Mouse (Mus musculus) intestine, embryonic 15.5 days (tissue): ENCODE measurements around the gene Ube2cbp. TPM values are rescaled to one million over a fixed set of nuclear protein-coding genes. Genes with fewer than 3 reads are reported as not detected.
A peak's percentile ranks its signal among the peaks of the same experiment; 100 is the strongest.

Source experiments
- ATAC-seq: fragments of 200-750 bp; cut with Nextera tagmentation; 2 replicates; pipeline ENCODE4 v1.8.0; 2017; ENCODE audit warnings: moderate TSS enrichment, moderate library complexity
- H3K27ac ChIP-seq: fragments of 300-500 bp; sonication (generic); 2 replicates; pipeline ENCODE4 v1.5.1; 2015; ENCODE audit warnings: mild to moderate bottlenecking, inconsistent platforms
- H3K27me3 ChIP-seq: fragments of 300-500 bp; sonication (generic); replicated peaks from 2 replicates; pipeline ENCODE4 v1.6.1; 2015; ENCODE audit warnings: inconsistent platforms
- H3K36me3 ChIP-seq: fragments of 300-500 bp; sonication (generic); 2 replicates; pipeline ENCODE4 v1.6.1; 2015; ENCODE audit warnings: inconsistent platforms
- H3K4me1 ChIP-seq: fragments of 300-500 bp; sonication (generic); replicated peaks from 2 replicates; pipeline ENCODE4 v1.6.1; 2015; ENCODE audit warnings: inconsistent platforms
- H3K4me2 ChIP-seq: fragments of 300-500 bp; sonication (generic); replicated peaks from 2 replicates; pipeline ENCODE4 v1.6.1; 2015; ENCODE audit warnings: mild to moderate bottlenecking, inconsistent platforms
- H3K4me3 ChIP-seq: fragments of 300-500 bp; sonication (generic); replicated peaks from 2 replicates; pipeline ENCODE4 v1.5.1; 2015; ENCODE audit warnings: inconsistent platforms
- H3K9ac ChIP-seq: fragments of 300-500 bp; sonication (generic); 2 replicates; pipeline ENCODE4 v1.6.1; 2015; ENCODE audit warnings: inconsistent platforms
- H3K9me3 ChIP-seq: fragments of 300-500 bp; sonication (generic); 2 replicates; pipeline ENCODE4 v1.6.1; 2016; ENCODE audit warnings: inconsistent platforms
- WGBS: fragments of 180-500 bp; shearing (Covaris S2); methylation state at CpG from one replicate; pipeline ENCODE4 v1.1.7; 2015; 5-methylcytosine and 5-hydroxymethylcytosine counted together
- polyA plus RNA-seq: library from polyadenylated mRNA; unstranded; fragments of >200 nt; fragmentation: Nextera tagmentation; extraction: Ambion mirVana; gene quantifications from 2 replicates; pipeline ENCODE4 v1.2.1, GENCODE M21; 2015

The Ube2cbp gene
- polyA plus RNA-seq, 1 experiment from 2014 or later, result 5.1 TPM

DNA sequence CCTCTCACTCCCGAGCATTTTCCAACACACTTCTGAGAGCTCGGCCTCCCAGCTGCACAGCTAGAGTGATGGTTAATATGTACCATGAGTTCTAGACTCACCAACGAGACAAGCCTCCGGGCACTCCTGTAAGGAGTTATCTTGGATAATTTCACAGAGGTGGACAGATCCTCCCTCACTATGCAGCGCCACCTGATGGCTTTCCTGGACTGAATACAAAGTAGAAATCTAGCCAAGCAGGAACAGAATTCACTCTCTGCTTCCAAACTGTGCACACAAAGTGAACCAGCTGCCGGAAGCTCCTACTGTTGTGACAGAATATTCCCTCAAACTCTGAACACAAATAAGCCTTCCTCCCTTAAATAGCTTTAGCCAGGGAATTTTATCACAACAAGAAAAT, 69.0 kb downstream of the Ube2cbp start:
- Histone ChIP-seq H3K4me3 (no peak overlapping the region), H3K9me3 (no peaks in the 10 kb centered on the region), H3K27ac (no peak overlapping the region), H3K4me1 (no peaks in the 10 kb centered on the region; the same call in 1 of the 2 replicates), H3K27me3 (no peaks in the 10 kb centered on the region), H3K9ac (no peak overlapping the region), H3K36me3 (no peaks in the 10 kb centered on the region), H3K4me2 (no peak overlapping the region)
- ATAC-seq, result no peak
- 75% methylated on average over 6 of the region's 6 CpGs for WGBS

DNA sequence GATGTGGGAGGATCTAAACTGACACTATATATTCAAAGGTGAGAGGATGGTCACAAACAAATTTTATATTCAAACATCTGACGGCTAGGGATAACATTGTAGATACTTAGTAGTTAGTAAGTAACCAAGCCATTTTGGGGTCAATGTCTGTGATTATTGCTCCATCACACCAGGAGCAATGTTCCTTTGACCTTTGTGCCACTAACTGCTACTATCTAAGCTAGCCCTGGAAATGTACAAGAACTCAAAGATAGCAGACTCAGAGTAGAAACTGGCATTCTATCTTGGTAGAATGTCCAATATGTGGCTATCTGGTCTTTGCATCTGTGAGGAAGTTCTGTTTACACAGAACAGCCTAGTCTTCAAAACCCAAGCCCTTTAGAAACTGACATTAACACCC, 69.7 kb downstream of the Ube2cbp start:
- Histone ChIP-seq H3K27me3 (no peaks in the 10 kb centered on the region), H3K27ac (no peak overlapping the region), H3K9ac (no peak overlapping the region), H3K4me2 (no peak overlapping the region), H3K9me3 (no peaks in the 10 kb centered on the region), H3K4me3 (no peak overlapping the region), H3K36me3 (no peaks in the 10 kb centered on the region), H3K4me1 (no peaks in the 10 kb centered on the region; the same call in 1 of the 2 replicates)
- ATAC-seq, result peak; percentile 58; the same call in 1 of the 2 replicates
- 64% methylated on average over 1 of the region's 1 CpGs for WGBS

DNA sequence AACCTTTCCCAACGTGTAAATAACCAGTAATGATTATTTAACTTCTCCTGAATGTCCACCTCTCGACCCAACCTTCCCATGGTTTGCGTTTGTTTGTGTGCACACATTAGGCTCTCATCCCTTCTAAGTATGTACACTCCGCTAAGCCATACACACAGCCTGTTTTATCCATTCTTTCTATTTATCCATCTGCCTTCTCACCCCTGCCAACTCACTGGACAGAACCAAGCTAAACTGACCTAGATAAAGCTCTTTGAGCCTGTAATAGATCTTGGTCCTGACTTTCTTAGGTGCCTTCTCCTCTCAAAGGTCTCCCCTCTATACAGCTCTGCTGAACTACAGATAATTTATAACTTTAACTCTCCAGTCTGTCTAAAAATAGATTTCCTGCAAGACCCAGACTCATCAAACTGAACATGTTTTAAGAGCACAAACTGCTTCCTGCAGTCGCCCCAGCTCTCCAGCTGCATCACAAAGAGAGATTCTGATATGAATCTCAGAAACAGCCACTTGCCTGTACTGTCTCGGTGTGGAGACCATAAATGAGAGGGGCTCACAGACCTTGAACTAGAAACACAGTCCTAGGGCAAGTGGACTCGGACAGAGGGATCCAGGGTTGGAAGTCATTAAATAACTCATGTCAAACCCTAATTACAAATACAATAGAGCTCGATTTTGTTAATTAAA, 71.0 kb downstream of the Ube2cbp start:
- Histone ChIP-seq H3K9me3 (no peaks in the 10 kb centered on the region), H3K4me1 (peaks cover under 1% of the 10 kb centered on the region; the same call in 1 of the 2 replicates), H3K27ac (no peak overlapping the region), H3K4me3 (no peak overlapping the region), H3K36me3 (no peaks in the 10 kb centered on the region), H3K27me3 (no peaks in the 10 kb centered on the region), H3K9ac (no peak overlapping the region), H3K4me2 (no peak overlapping the region)
- 38% methylated on average over 8 of the region's 8 CpGs for WGBS
- no peak for ATAC-seq

DNA sequence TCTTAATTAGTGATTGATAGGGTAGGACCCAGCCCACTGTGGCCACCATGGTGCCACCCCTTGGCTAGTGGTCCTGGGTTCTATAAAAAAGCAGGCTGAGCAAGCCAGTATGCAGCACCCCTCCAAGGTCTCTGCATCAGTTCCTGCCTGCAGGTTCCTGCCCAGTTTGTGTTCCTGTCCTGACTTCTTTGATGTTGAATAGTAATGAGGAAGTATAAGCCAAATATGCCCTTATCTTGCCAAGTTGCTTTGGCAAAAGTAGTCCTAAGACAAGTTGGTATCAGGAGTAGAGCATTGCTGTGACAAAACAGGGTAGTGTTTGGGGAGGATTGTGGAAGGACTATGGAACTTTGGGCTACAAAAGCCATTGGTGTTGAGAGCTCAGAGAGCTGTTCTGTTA, 73.3 kb downstream of the Ube2cbp start:
- no peak for ATAC-seq
- no peak overlapping the region for H3K27ac ChIP-seq

DNA sequence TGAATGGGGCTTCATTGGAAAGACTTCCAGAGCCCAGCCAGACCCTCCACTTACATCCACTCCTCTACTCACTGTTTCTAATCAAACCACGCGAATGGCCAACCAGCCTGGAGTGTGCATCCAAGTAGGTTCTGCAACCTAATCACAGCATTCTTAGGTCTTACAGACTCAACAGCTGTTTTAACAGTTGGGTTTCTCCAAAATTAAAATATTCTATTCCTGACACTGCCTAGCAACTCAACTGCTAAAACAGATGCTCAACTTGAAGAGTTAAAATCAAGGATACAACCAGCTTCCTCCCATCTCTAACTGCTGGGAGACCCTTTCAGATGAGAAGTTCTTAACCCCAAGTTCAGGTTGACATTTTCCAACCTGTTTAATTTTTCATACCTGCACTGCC, 74.0 kb downstream of the Ube2cbp start:
- no peaks in the 10 kb centered on the region for H3K9me3 ChIP-seq
- no peak for ATAC-seq
- no peaks in the 10 kb centered on the region for H3K36me3 ChIP-seq
- H3K4me1 ChIP-seq, result peaks cover 3% of the 10 kb centered on the region; the same call in 1 of the 2 replicates
- H3K4me2 ChIP-seq, result no peak overlapping the region
- no peak overlapping the region for H3K9ac ChIP-seq
- WGBS, result 83% methylated on average over 2 of the region's 2 CpGs
- no peak overlapping the region for H3K27ac ChIP-seq
- no peaks in the 10 kb centered on the region for H3K27me3 ChIP-seq
- H3K4me3 ChIP-seq, result no peak overlapping the region

More for the DNA sequence above, 73.3 kb downstream of the Ube2cbp start:
- no peaks in the 10 kb centered on the region for H3K27me3 ChIP-seq
- H3K4me1 ChIP-seq, result peaks cover 3% of the 10 kb centered on the region; the same call in 1 of the 2 replicates
- H3K4me3 ChIP-seq, result no peak overlapping the region
- no peaks in the 10 kb centered on the region for H3K36me3 ChIP-seq
- H3K9me3 ChIP-seq, result no peaks in the 10 kb centered on the region
- H3K4me2 ChIP-seq, result no peak overlapping the region
- no peak overlapping the region for H3K9ac ChIP-seq

DNA sequence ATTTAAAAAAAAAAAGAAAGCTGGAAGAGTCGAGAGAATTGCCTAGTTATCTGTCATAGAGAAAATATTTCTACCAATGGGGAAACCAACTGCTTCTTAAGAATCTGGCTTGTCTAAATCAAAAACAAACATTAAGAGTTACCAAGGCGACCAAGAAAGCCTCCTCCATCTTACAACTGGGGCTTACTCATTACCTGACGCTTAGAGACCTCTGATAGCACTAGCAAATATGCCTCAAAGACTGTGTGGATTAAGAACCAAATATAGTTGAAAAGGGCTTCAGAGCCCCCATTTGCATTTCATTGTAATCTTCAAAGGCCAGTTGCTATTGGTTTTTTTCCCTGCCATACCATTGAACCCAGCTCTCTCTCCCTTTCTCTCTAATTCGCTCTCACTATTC, 76.2 kb downstream of the Ube2cbp start:
- Histone ChIP-seq H3K9me3 (no peaks in the 10 kb centered on the region), H3K36me3 (no peaks in the 10 kb centered on the region), H3K4me3 (no peak overlapping the region), H3K4me2 (no peak overlapping the region), H3K27me3 (no peaks in the 10 kb centered on the region), H3K27ac (no peak overlapping the region), H3K9ac (no peak overlapping the region), H3K4me1 (peaks cover 3% of the 10 kb centered on the region; the same call in 1 of the 2 replicates)
- ATAC-seq, result no peak
- WGBS, result 41% methylated on average over 4 of the region's 4 CpGs

DNA sequence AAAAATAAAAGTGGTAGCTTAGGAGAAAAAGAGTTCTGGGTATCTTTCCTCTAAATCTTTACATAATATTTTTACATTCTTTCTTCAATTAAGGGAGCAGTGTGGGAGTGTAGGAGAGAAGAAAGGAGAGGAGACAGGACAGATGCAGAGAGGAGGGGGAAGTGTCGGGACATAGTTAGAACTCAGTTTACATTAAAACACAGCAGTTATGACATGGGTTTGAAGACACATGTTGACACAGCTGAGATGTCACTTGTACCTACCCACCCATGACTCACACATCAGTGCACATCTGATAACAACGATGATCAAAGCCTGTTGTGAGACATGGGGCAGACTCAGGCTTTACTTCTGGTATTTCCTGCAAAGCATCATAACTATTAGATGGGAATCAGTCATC, 87.8 kb downstream of the Ube2cbp start:
- Histone ChIP-seq H3K4me2 (no peak overlapping the region), H3K36me3 (no peaks in the 10 kb centered on the region), H3K9ac (no peak overlapping the region), H3K27ac (no peak overlapping the region), H3K27me3 (no peaks in the 10 kb centered on the region), H3K9me3 (no peaks in the 10 kb centered on the region), H3K4me3 (no peak overlapping the region), H3K4me1 (no peaks in the 10 kb centered on the region)
- no peak for ATAC-seq
- WGBS, result 38% methylated on average over 2 of the region's 2 CpGs

DNA sequence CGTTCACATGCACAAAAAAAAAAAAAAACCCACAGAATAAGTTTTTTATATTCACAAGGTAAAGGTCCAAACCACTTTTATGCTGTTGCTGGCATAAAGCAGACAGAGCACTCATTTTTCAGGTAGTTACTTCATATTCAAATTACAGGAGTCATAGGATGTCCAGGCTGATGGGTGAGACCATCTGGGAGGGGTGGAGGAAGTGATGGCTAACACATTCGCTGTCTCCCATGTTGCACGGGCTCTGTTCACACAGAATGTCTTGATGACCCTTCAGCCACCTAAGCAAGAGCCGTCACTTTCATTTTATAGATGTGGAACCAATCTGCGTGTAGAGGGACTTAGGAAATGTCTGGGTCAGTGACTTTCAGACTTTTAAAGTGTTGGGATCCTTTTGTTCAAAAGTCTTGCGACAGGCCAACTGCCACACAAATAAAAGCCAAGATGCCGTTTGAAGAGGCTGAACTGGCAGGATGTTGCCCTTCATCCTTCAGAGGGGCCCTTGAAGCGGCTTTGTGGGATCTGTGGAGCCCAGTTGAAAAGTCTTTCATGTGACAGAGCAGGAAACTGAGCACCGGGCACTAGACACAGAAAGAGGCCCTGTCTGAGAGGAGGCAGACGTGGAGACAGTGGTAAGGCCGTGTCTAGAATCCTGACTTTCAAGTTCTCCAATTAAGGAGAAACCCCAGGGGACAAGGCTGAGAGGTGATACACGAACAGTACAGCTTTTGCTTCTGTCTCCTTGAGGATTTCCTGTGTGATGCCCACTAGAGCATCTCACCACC, 91.8 kb downstream of the Ube2cbp start:
- no peak overlapping the region for H3K9ac ChIP-seq
- no peaks in the 10 kb centered on the region for H3K9me3 ChIP-seq
- no peak overlapping the region for H3K4me3 ChIP-seq
- H3K4me2 ChIP-seq, result no peak overlapping the region
- H3K27me3 ChIP-seq, result no peaks in the 10 kb centered on the region
- WGBS, result 79% methylated on average over 12 of the region's 12 CpGs
- H3K27ac ChIP-seq, result no peak overlapping the region
- no peak for ATAC-seq
- H3K4me1 ChIP-seq, result no peaks in the 10 kb centered on the region
- H3K36me3 ChIP-seq, result no peaks in the 10 kb centered on the region

DNA sequence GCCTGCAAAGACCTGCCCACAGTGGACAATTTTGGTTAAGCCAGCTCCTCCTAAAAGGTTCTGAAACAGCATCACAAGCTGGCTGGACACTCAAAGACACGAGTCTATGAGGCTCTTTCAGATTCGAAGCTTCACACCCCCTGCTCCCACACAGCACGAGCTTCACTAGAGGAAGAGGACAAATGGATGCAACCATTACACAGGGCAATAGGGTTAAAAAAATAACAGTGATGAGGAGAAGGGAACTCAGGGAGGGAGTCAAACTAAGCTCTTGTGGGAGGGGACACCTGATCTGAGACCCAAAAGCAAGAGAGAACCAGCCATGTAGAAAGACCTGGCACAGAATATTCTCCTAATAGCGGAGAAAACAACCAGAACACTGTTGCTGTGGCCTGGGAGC, 95.5 kb downstream of the Ube2cbp start:
- ATAC-seq, result no peak

DNA sequence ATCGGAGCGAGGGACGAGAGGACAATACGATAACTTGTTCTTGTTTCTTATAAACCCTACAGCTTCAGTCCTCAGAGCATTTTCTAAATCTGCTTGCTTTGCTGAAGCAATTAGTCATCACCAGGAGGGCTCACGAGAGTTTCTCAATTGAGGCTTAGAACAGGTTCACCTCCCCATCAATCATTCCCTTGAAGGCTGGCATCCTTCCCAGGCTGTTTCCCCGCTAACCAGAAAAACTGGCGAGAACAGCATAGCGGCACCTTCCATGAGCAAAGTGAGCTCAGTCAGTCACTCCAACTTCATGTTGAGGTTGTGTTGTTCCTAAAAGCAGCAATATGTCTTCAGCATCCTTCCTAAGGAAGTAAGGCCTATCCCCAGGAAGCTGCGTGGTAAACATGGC, 104.2 kb downstream of the Ube2cbp start:
- Histone ChIP-seq H3K36me3 (no peaks in the 10 kb centered on the region), H3K4me1 (no peaks in the 10 kb centered on the region), H3K9me3 (no peaks in the 10 kb centered on the region), H3K27me3 (no peaks in the 10 kb centered on the region), H3K4me3 (no peak overlapping the region), H3K9ac (no peak overlapping the region), H3K27ac (no peak overlapping the region), H3K4me2 (no peak overlapping the region)
- WGBS, result 69% methylated on average over 9 of the region's 9 CpGs
- ATAC-seq, result no peak

More for the DNA sequence above, 95.5 kb downstream of the Ube2cbp start:
- Histone ChIP-seq H3K9ac (no peak overlapping the region), H3K4me2 (no peak overlapping the region), H3K27me3 (no peaks in the 10 kb centered on the region), H3K4me3 (no peak overlapping the region), H3K27ac (no peak overlapping the region), H3K36me3 (no peaks in the 10 kb centered on the region), H3K9me3 (no peaks in the 10 kb centered on the region), H3K4me1 (no peaks in the 10 kb centered on the region)
- WGBS, result 87% methylated on average over 4 of the region's 4 CpGs

DNA sequence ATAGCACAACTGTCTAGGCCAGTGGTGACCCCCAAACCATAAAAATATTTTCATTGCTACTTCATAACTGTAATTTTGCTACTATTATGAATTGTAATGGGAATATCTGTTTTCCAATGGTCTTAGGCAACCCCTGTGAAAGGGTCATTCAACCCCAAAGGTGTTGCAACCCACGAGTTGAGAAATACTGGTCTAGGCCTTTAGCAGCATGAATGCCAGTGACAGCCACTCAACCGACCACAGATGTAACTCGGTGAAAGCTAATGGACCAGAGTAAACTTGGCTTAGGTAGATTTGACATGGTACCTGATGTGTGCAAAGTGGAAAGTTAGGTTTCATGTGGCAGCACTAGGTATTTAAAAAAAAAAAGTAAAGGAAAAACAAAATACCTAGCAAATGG, 108.9 kb downstream of the Ube2cbp start:
- H3K4me3 ChIP-seq, result no peak overlapping the region
- no peak for ATAC-seq
- WGBS, result 85% methylated on average over 3 of the region's 3 CpGs

DNA sequence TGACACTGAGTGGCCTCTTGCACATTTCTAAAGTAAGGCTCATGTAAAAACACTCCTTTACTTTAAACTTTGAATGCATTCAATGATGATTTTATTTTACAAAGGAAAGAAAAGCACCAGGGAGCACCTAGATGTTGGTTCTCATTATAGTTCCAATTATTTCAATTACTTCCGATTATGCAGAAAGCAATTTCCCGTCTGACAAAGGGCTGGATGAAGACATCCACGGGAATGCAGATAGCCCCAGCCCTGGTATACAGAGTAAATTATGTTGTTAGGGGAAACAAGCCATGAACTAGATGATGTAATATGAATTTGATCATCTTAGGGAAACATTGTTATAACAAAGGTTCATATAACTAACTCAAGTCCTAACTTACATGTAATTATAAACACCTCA, 113.3 kb downstream of the Ube2cbp start:
- Histone ChIP-seq H3K27me3 (no peaks in the 10 kb centered on the region), H3K4me3 (no peak overlapping the region), H3K4me2 (no peak overlapping the region), H3K27ac (no peak overlapping the region), H3K9me3 (no peaks in the 10 kb centered on the region), H3K4me1 (no peaks in the 10 kb centered on the region), H3K36me3 (no peaks in the 10 kb centered on the region), H3K9ac (no peak overlapping the region)
- ATAC-seq, result no peak
- WGBS, result 78% methylated on average over 3 of the region's 3 CpGs

More for the DNA sequence above, 108.9 kb downstream of the Ube2cbp start:
- H3K4me2 ChIP-seq, result no peak overlapping the region
- H3K4me1 ChIP-seq, result no peaks in the 10 kb centered on the region
- no peaks in the 10 kb centered on the region for H3K27me3 ChIP-seq
- no peaks in the 10 kb centered on the region for H3K9me3 ChIP-seq
- no peak overlapping the region for H3K27ac ChIP-seq
- H3K36me3 ChIP-seq, result no peaks in the 10 kb centered on the region
- no peak overlapping the region for H3K9ac ChIP-seq

DNA sequence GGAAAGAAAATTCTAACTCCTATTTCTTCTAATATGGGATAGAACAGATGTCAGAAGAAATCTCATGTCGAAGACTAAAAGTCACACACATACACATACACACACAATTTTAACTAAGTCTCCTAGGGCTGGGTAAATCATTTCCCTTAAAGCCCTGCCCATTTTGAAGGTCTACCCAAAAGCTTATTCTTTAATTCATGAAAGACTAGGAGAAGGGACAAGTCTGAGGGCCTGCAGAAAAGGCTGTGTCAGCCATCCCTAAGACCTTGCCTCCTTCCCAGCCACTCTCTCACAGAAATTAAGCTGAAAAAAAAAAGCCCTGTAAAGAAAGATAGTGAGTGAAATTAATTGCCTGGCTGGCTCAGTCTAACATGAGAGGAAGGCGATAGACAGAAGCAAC, 128.0 kb downstream of the Ube2cbp start:
- H3K27me3 ChIP-seq, result no peaks in the 10 kb centered on the region
- no peaks in the 10 kb centered on the region for H3K4me1 ChIP-seq
- WGBS, result 84% methylated on average over 2 of the region's 2 CpGs
- H3K27ac ChIP-seq, result no peak overlapping the region
- H3K4me2 ChIP-seq, result no peak overlapping the region
- no peak for ATAC-seq
- H3K9ac ChIP-seq, result no peak overlapping the region
- H3K36me3 ChIP-seq, result no peaks in the 10 kb centered on the region
- no peaks in the 10 kb centered on the region for H3K9me3 ChIP-seq
- no peak overlapping the region for H3K4me3 ChIP-seq
